Mouse (Mus musculus) forebrain, embryonic 12.5 days (tissue): ENCODE results near the gene Uba52. TPM values are rescaled to one million over a fixed set of nuclear protein-coding genes. Genes with fewer than 3 reads are reported as not detected.

Experiments used
- ATAC-seq: fragments of 200-750 bp; cut with Nextera tagmentation; 2 replicates; pipeline ENCODE4 v1.8.0; 2017; ENCODE audit warnings: moderate TSS enrichment; ENCODE audit not compliant: low FRiP score
- H3K27ac ChIP-seq: fragments of 300-500 bp; sonication (generic); 2 replicates; pipeline ENCODE4 v1.5.1; 2016; ENCODE audit warnings: mild to moderate bottlenecking
- H3K27me3 ChIP-seq: fragments of 300-500 bp; sonication (generic); 2 replicates; pipeline ENCODE4 v1.6.1; 2016; ENCODE audit warnings: mild to moderate bottlenecking
- H3K36me3 ChIP-seq: fragments of 300-500 bp; sonication (generic); replicated peaks from 2 replicates; pipeline ENCODE4 v1.6.1; 2016; ENCODE audit warnings: mild to moderate bottlenecking
- H3K4me1 ChIP-seq: fragments of 300-500 bp; sonication (generic); 2 replicates; pipeline ENCODE4 v1.6.1; 2016
- H3K4me2 ChIP-seq: fragments of 300-500 bp; sonication (generic); 2 replicates; pipeline ENCODE4 v1.6.1; 2016; ENCODE audit warnings: mild to moderate bottlenecking, moderate library complexity
- H3K4me3 ChIP-seq: fragments of 300-500 bp; sonication (generic); replicated peaks from 2 replicates; pipeline ENCODE4 v1.5.1; 2016; ENCODE audit warnings: mild to moderate bottlenecking
- H3K9ac ChIP-seq: fragments of 300-500 bp; sonication (generic); 2 replicates; pipeline ENCODE4 v1.6.1; 2016; ENCODE audit warnings: mild to moderate bottlenecking
- H3K9me3 ChIP-seq: fragments of 300-500 bp; sonication (generic); 2 replicates; pipeline ENCODE4 v1.6.1; 2016
- WGBS: fragments of 180-500 bp; shearing (Covaris S2); methylation state at CpG from one replicate; pipeline ENCODE4 v1.1.7; 2016; 5-methylcytosine and 5-hydroxymethylcytosine counted together
- polyA plus RNA-seq: library from polyadenylated mRNA; unstranded; fragments of >200 nt; fragmentation: Nextera tagmentation; extraction: Ambion mirVana; gene quantifications from 2 replicates; pipeline ENCODE4 v1.2.1, GENCODE M21; 2016

Gene Uba52
- polyA plus RNA-seq, 1 experiment from 2014 or later: 734 TPM

DNA sequence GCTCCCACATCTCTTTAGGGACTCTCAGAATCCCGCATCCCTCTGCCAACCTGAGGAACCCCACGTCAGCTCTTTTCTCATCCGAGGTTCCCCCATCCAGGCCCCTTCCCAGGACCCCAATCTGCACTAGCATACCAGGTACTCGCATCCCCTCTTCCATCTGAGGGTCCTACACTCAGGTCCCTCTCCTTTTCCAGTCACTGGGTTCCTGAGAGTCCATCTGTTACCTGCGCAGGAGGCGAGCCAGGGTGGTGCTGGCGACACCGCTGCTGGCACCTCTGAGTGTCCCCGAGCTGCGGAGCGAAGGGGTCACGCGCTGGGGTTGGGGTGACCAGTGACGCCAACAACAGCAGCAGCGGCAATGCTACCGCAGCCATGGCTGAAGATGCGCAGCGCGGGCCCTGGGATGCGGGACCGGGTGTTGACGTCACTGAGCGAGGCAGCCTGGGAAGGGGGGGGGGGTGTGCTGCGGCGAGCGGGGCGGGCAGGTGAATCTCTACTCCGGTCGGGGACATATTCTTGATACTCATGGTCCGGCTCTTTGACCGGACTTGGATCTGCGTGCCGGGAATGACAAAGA, 23.6 kb downstream of the Uba52 start, which contains the start of gene Tmem59l:
Gene Tmem59l, minus strand, starts transcription at position 418 of the 580 bp plus-strand sequence.
- 3% methylated on average over 33 of the region's 33 CpGs for WGBS
- Histone ChIP-seq H3K4me3 (peak within 1 kb of the TSS; percentile 45), H3K9me3 (no peaks in the 10 kb centered on the region), H3K27me3 (peaks cover 100% of the 10 kb centered on the region), H3K4me1 (peaks cover 29% of the 10 kb centered on the region), H3K4me2 (peak within 1 kb of the TSS; percentile 64), H3K36me3 (no peaks in the 10 kb centered on the region), H3K9ac (peak within 1 kb of the TSS; percentile 64), H3K27ac (no peak within 1 kb of the TSS)
- peak; percentile 66 for ATAC-seq

DNA sequence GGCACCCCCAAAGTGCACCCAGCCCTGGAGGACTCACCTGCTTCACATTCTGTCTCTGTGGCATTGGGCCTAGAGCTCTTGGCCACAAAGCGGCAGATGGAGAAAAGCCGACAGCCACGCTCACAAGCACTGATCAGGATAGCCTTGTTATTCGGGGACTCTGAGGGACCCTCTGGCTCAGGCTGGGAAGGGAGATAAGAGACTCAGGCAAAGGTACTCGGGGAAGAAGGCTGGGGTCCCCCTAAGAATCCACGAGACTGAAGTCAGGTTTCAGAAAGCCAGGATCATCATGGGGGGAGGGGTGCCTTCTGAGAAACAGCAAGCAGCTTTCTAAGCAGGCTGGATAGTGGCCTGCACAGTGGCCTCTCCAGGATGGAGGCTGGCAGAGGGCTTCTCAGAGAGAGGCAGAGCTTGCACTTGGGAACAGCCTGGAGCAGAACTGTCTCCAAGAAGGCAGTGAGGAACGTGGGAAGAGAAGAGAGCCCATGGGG, 24.4 kb downstream of the Uba52 start:
- Histone ChIP-seq H3K4me3 (0 out of 2 replicates have a peak overlapping the region, but pooled peaks have one; percentile 45), H3K4me1 (peaks cover 28% of the 10 kb centered on the region)

DNA sequence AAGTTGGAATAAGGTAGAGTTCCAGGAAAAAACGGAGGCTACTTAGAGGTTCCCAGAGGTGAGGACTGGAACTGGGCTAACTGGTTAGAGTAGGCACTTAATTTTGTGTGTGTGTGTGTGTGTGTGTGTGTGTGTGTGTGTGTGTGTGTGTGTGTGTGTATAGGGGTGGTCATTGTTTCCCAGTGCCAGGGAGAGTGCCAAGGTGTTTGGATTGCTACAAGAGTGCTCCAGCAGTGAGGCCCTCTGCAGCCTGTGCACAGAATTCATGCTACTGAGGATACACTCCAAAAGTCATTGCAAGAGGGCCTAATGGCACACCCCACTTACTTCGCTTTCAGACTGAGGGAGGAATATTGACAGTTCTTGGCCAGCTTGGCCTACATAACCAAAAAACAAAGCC, 27.7 kb downstream of the Uba52 start:
- H3K4me3 ChIP-seq: no peak overlapping the region
- peaks cover 7% of the 10 kb centered on the region for H3K4me1 ChIP-seq
- no peak for ATAC-seq
- H3K27me3 ChIP-seq: peaks cover 86% of the 10 kb centered on the region
- no peak overlapping the region for H3K4me2 ChIP-seq
- no peak overlapping the region for H3K27ac ChIP-seq
- no peaks in the 10 kb centered on the region for H3K36me3 ChIP-seq
- no peak overlapping the region for H3K9ac ChIP-seq
- no peaks in the 10 kb centered on the region for H3K9me3 ChIP-seq
- 67% methylated on average over 2 of the region's 2 CpGs for WGBS

More for the DNA sequence above, 24.4 kb downstream of the Uba52 start:
- ATAC-seq: no peak
- H3K36me3 ChIP-seq: no peaks in the 10 kb centered on the region
- peak overlapping the region; percentile 64 for H3K4me2 ChIP-seq
- WGBS: 43% methylated on average over 7 of the region's 7 CpGs
- H3K27me3 ChIP-seq: peaks cover 99% of the 10 kb centered on the region
- H3K9me3 ChIP-seq: no peaks in the 10 kb centered on the region
- H3K27ac ChIP-seq: no peak overlapping the region
- peak overlapping the region; percentile 64; the same call in 1 of the 2 replicates for H3K9ac ChIP-seq

DNA sequence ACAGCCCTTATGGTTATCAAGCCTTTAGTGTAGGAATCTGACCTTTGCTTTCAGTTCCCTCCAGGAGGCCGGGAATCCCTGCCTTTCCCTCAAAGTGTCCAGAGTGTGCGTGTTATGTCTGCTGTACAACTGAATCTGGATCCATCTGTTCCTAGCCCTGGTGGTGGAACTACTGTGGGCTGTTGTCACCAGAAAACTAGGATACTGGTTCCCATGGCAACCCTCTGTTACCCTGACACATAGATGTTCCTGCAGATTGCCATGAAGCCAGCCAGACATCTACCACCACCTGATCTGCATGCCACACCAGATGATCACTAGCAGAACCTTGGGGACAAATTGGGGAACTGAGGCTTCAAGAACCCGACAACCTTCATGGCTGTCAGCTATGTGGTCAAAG, 28.7 kb downstream of the Uba52 start:
- no peaks in the 10 kb centered on the region for H3K9me3 ChIP-seq
- no peak overlapping the region for H3K4me2 ChIP-seq
- WGBS: 85% methylated on average over 3 of the region's 3 CpGs
- no peak for ATAC-seq
- no peak overlapping the region for H3K4me3 ChIP-seq
- no peak overlapping the region for H3K9ac ChIP-seq
- no peak overlapping the region for H3K27ac ChIP-seq
- H3K36me3 ChIP-seq: no peaks in the 10 kb centered on the region
- H3K4me1 ChIP-seq: peaks cover 8% of the 10 kb centered on the region; the same call in 1 of the 2 replicates
- peaks cover 83% of the 10 kb centered on the region for H3K27me3 ChIP-seq

GRCm38 (mm10) chr8:70477269-70477982, 33.2 kb downstream of the Uba52 start:
- peak; percentile 10 for ATAC-seq
- peak overlapping the region; percentile 74 for H3K4me2 ChIP-seq
- no peaks in the 10 kb centered on the region for H3K36me3 ChIP-seq
- H3K4me1 ChIP-seq: peaks cover 17% of the 10 kb centered on the region
- H3K27ac ChIP-seq: no peak overlapping the region
- H3K9ac ChIP-seq: no peak overlapping the region
- H3K9me3 ChIP-seq: no peaks in the 10 kb centered on the region
- H3K27me3 ChIP-seq: peaks cover 38% of the 10 kb centered on the region
- 2% methylated on average over 21 of the region's 21 CpGs for WGBS
- peak overlapping the region; percentile 77 for H3K4me3 ChIP-seq

DNA sequence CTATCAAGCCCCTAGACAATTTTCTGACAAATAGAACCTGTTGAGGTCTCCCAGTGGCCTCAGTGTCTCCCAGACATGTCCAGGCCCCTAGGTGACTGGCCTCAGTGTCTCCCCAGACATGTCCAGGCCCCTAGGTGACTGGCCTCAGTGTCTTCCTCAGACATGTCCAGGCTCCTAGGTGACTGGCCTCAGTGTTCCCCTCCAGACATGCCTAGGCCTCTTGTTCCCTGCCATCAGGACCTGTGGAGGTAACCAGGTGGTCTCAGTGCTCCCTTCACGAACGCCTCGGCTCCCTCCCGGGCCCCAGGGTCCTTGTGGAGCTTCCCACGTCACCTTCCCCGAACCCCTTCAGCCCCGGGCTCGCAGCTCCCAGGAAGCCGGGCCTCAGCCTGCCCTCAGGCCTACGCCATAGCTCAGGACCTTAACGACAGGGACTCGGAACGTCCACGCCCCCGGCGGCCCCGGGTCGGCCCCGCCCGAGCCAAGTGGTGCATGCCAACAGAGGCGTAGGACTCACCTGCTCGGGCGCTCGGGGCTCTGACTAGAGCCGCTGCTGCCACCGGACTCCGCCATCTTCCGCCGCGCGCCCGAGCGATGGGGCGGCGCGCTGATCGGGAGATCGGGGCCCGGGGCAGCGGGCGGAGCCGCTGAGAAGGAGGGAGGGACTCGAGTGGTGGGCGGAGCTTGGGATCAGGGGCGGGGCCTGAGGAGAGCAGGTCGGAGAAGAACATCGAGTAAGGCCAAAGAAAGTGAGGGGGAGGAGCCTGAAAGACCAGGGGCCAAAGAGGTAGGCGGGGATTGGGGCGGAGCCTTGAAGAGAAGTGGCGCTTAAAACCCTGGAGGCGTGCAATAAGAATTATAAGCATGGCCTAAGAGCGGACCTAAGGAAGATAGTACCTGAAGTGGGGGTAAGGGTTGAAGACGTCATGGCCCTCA, 34.0 kb downstream of the Uba52 start, which contains the start of gene Klhl26:
Gene Klhl26, minus strand, starts transcription at position 636 of the 936 bp plus-strand sequence.
- no peaks in the 10 kb centered on the region for H3K9me3 ChIP-seq
- peak within 1 kb of the TSS; percentile 57; the same call in 1 of the 2 replicates for H3K27ac ChIP-seq
- H3K4me3 ChIP-seq: peak within 1 kb of the TSS; percentile 77
- peaks cover 17% of the 10 kb centered on the region for H3K4me1 ChIP-seq
- under 1% methylated on average over 53 of the region's 53 CpGs for WGBS
- peaks cover 30% of the 10 kb centered on the region for H3K27me3 ChIP-seq
- peak within 1 kb of the TSS; percentile 87 for H3K9ac ChIP-seq
- peak within 1 kb of the TSS; percentile 74 for H3K4me2 ChIP-seq
- no peaks in the 10 kb centered on the region for H3K36me3 ChIP-seq
- ATAC-seq: peak; percentile 91

- ATAC-seq: no peak
- WGBS: 99% methylated on average over 7 of the region's 7 CpGs
- Histone ChIP-seq H3K27me3 (no peaks in the 10 kb centered on the region), H3K4me2 (no peak overlapping the region), H3K27ac (no peak overlapping the region), H3K9ac (no peak overlapping the region), H3K4me3 (no peak overlapping the region), H3K36me3 (no peaks in the 10 kb centered on the region), H3K9me3 (no peaks in the 10 kb centered on the region), H3K4me1 (peaks cover 15% of the 10 kb centered on the region)
Observed at GRCm38 (mm10) chr8:70471856-70472255, 38.7 kb downstream of the Uba52 start.

GRCm38 (mm10) chr8:70469938-70470337, 40.7 kb downstream of the Uba52 start:
- WGBS: 63% methylated on average over 2 of the region's 2 CpGs
- H3K4me3 ChIP-seq: no peak overlapping the region
- H3K9ac ChIP-seq: no peak overlapping the region
- no peak for ATAC-seq
- peaks cover 6% of the 10 kb centered on the region; the same call in 1 of the 2 replicates for H3K4me1 ChIP-seq
- no peak overlapping the region for H3K27ac ChIP-seq
- no peaks in the 10 kb centered on the region for H3K27me3 ChIP-seq
- no peak overlapping the region for H3K4me2 ChIP-seq
- H3K9me3 ChIP-seq: no peaks in the 10 kb centered on the region
- no peaks in the 10 kb centered on the region for H3K36me3 ChIP-seq

DNA sequence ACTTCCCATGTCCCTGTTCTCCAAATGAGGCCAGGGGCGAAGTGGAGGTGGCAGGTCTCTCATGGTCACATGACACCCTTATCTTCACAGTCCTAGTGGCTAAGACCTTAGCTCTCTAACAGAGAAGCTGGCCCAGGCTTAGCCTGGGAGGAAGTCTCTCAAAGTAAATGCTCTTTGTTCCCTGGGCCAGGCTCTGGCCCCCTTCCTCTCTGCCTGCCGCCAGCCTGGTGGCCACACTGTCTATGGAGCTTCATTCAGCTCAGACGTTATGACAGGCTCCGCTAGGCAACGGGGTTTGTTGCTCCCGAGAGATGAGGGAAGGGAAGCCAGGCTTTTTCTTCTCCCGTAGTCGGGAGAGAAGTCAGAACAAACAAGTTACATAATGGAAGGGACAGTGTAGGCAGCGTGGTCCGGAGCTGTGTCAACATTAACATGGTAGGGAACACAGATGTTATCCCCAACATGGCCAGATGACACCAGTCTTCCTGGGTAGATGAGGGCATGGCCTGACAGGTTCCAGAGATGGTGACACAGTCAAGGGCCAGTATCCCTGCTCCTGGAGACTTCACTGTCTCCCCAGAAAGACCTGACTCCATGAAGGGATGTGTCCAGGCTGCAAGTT, 41.2 kb downstream of the Uba52 start:
- Histone ChIP-seq H3K4me3 (no peak overlapping the region), H3K9me3 (no peaks in the 10 kb centered on the region), H3K36me3 (no peaks in the 10 kb centered on the region), H3K27ac (no peak overlapping the region), H3K4me2 (no peak overlapping the region), H3K27me3 (no peaks in the 10 kb centered on the region), H3K9ac (no peak overlapping the region), H3K4me1 (peaks cover 6% of the 10 kb centered on the region; the same call in 1 of the 2 replicates)
- 60% methylated on average over 10 of the region's 10 CpGs for WGBS
- ATAC-seq: no peak

GRCm38 (mm10) chr8:70468733-70469132, 41.9 kb downstream of the Uba52 start:
- Histone ChIP-seq H3K27me3 (no peaks in the 10 kb centered on the region), H3K4me3 (no peak overlapping the region), H3K9ac (no peak overlapping the region), H3K4me2 (no peak overlapping the region), H3K36me3 (no peaks in the 10 kb centered on the region; the same call in 1 of the 2 replicates), H3K9me3 (no peaks in the 10 kb centered on the region), H3K27ac (no peak overlapping the region), H3K4me1 (peaks cover 7% of the 10 kb centered on the region; the same call in 1 of the 2 replicates)
- ATAC-seq: no peak
- 92% methylated on average over 4 of the region's 4 CpGs for WGBS

- no peak for ATAC-seq
- H3K36me3 ChIP-seq: no peaks in the 10 kb centered on the region; the same call in 1 of the 2 replicates
- H3K4me1 ChIP-seq: peaks cover 11% of the 10 kb centered on the region; the same call in 1 of the 2 replicates
- no peak overlapping the region for H3K9ac ChIP-seq
- H3K27me3 ChIP-seq: no peaks in the 10 kb centered on the region
- no peak overlapping the region for H3K27ac ChIP-seq
- no peak overlapping the region for H3K4me2 ChIP-seq
- WGBS: 70% methylated on average over 1 of the region's 1 CpGs
- H3K4me3 ChIP-seq: no peak overlapping the region
- H3K9me3 ChIP-seq: no peaks in the 10 kb centered on the region
Observed at GRCm38 (mm10) chr8:70467907-70468306, 42.7 kb downstream of the Uba52 start.
